Mouse (Mus musculus) retina, postnatal 7 days (tissue): ENCODE data around the gene Vgf.

Experiments used
- DNase-seq: peaks from one replicate; pipeline ENCODE4 v3.0.0-alpha.2; 2012; ENCODE audit warnings: low read depth, low spot score

Vgf gene

DNA sequence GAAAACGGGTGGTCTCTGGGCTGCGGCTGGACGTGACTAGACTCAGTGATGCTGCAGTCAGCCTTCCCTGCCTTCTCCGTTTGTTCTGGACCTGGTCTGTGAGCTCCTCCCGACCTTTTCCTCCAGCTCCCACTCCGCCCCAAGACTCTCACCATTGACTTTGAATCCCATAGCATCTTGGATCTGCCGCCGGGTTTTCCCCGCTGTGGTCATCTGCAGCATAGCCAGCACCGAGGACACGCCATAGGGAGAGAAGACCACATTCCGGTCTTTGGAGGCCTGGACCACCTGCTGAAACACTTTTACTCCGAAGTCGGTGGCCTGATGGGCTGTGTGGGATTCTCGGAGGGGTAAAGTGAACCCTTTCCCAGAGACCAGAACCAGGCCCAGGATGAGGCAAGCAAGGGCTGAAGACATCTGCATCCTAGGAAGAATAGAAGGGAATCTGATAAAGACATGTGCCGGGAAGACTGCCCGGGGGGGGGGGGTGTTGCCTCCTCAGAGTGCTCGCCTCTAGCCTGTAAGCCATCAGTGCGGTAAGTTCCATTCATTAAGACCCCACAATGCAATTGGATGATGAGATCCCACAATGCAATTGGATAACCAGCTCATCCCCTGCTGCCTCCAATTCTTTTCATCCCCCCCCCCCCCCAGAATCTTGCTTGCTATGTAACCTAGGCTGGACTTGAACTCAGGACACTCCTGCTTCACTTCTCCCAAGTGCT lies 44.9 kb downstream of the Vgf start:
- DNase-seq: no peak

DNA sequence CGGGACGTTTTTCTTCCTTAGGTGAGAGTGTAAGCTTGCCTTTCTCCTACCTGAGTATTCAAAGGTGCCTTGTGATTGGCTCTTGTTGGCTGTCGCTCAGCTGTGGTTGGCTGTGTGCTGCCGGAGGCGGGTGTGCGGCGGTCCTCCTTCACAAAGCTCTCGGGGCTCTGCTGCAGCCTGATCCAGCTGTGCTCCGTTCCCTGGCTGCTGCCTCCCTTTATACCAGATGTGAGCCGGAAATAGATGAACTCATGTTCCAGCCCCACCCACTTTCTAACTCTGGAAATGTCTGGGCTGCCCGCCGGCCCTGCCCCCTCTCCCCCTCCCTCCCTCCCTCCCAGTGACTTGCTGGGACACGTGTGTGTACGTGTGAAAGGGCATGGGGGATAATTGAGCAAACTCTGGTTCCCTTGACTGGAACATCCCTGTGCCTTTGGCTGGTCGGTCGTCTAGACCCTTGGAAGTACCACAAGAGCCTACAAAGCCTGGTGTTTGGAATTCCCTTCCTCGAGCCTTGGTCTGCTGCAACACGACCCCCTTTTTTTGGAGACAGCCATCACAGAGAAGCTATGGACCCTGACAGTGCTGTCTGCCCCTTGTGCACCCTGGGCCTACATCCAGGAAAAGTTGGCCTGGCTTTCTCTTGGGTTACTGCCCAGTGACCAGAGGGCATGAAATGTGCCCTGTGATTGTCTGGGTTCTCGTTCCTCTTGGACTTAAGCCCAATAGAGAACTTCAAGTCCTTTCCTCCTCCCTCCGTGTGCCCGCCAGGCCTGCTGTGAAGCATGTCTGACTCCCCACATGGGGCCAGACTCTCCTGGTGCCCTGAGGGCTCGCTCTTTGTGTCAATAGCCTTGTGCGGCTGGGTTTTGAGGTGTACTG lies 46.1 kb downstream of the Vgf start, which contains the start of gene Serpine1:
TSS of gene Serpine1 (minus strand) at position 190 of the 882 bp plus-strand sequence.
- DNase-seq: peak; percentile 9

DNA sequence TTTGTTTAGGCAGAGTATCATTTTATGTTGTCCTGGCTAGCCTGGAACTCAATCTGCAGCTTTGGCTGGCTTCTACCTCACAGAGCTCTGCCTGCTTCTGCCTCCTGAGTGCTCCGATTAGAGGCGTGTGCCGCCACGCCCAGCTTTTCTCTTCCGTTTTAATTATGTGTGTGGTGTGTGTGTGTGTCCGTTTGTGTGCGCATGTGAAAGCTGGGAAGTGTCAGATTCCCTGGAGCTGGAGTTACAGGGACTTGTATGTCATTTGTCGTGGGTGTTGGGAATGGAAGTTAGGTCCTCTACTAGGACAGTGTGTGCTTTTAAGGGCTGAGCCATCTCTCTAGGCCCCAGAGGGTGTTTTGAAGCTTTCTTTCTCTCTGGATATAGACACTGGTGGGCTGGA lies 46.9 kb downstream of the Vgf start:
- DNase-seq: no peak

DNA sequence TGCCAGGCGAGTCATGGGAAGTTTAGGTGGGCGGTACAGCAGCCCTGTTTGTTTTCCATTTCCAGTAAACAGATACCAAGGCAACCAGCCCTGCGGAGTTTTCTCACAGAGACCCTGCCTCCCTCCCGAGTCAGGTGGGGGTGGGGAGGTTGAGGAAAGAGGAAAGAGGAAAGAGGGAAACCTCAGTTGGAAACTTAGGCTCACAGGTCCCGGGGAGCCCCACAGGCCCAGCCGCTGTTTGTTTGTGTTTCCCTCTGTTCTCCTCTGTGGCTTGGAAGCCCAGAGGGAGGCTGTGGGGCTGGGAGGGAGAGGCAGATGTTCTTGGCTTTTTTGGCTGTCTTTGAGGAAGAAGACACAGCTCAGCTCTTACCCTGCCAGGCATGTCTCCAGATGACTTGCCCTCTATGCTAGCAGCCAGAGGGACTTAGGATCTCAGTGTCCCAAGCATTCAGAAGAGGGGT lies 48.0 kb downstream of the Vgf start:
- no peak for DNase-seq

DNA sequence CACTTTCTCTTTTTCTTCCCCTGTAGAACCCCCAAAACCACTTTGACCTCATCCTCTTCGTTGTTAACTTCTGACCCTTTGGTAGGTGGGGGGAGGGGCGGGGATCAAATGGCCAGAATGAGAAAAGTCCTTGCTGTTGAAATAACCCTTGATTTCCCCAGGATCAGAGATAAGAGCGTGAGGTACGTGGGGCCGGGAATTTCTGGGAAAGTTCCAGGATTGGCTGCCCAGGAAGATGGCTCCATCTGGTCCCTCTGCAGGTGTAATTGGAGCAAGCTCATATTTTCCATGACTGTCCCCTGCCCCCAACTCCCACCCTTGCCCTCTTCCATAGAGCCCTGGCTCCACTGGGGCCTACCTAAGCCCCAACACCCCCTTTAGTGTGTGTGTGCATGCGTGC lies 49.5 kb downstream of the Vgf start:
- DNase-seq: no peak

DNA sequence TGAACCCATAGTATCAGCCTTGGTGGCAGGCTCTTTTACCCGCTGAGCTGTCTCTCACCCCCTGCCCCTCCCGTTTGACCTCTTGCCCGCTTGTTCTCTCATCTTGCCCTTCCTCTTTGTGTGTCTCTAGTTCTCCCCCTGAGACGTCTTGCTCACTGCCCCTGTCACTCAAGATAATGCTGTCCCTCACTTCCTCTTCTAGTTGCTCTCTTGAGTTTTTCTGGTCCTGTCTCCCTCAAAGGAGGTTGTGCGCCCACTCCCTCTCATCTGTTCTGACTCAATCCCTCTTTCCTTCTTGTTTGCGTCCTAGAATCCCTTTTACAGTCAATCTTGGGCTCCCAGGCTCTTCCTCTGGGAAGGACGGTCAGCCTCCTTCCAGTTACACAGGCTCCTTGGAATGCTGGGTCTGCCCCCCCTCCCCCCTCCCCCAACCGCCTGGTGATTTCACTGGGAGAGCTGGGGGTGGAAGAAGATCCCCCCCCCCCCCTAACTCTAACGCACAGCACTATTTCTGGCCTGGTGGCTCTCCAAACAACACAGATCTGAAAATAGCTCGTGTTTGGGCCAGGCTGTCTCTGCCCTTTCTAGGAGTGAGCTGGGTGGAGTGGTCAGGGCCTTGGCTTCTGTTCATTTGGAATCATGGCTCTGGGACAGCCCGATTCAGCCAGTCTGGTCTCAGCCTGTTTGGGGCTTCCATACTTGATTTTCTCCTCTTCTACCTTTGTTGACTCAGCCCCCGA lies 50.2 kb downstream of the Vgf start:
- DNase-seq: no peak

DNA sequence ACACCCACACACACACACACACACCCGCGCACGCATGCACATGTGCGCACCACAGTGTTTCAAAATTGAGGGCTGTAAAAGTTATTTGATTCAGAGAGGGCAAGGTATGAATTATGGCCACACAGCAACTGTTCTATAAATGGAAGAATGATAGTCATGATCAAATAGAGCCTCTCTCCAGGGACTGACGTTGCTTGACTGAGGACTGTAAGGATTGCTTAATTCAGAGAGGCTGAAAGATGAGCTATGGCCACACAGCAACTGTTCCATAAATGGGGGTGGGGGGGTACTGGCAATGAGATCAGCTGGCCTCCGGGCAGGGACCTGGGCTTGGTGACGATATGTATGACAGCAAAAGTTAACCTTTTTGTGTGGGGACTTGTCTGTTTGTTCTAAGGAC lies 51.0 kb downstream of the Vgf start:
- no peak for DNase-seq

DNA sequence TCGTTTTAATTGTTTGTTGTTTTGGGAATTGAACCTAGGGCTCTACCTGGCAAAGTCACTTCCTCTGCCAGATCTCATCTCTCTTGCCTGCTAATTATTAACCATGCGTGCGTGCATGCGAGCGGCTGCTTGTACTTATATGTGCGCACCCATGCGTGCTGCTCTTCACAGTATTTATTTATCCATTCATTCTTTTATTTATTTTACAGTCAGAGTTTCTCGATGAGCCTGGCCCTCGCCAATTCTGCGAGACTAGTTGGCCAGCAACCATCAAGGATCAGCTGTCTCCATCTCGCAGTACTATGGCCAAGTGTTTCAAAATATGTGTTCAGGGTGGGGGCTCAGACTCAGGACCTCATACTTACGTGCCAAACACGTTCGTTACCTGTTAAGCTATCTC lies 51.8 kb downstream of the Vgf start:
- DNase-seq: no peak

DNA sequence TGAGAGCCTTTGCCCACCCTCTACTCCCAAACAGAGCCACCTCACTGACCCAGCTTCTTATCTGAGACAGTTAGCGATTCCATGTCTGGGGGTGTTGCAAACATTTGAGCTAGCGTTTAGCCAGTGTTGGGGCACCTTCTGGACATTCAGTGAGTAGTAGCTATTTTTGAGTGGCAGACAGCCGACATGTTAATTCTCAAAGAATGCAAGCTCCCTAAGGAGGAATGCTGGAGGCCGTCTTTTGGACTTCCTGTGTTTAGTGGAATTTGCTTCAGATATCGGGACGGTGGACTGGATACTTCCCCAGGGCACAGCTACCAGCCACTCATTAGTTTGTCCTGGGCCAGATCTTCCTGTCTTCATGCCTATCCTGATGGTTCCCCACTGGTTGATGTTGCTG lies 52.4 kb downstream of the Vgf start:
- no peak for DNase-seq

DNA sequence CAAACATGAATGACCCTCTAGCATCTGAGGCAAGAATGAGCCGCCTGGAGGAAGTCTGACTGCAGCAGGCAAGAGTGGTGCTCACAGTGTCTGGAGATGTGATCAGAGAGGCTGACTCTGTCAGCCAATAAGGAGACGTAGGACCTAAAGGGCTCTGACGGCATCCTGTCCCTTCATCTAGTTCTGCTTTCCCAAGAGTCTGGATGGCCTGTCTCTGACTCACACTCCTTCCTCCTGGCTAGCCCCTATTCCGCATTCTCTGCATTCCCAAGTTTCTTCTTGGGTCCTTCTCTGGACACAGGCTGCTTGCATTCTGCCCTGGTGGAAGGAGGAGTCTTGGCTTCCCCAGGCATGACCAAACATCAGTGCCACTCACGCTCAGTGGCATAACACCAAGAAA lies 53.7 kb downstream of the Vgf start:
- DNase-seq: no peak
